Mouse (Mus musculus) erythroblast, embryonic 14.5 days (primary cell): Measurements from ENCODE around the gene Vmn1r1. TPM values are rescaled to one million over a fixed set of nuclear protein-coding genes. Genes with fewer than 3 reads are reported as not detected.
"Not testable (repeated sequence)": the region's sequence is repeated elsewhere in the genome, so short reads cannot be mapped to it uniquely, and the experiment has no call there.

Experiments used
- H3K27me3 ChIP-seq: 2 replicates; pipeline ENCODE4 v1.6.1; 2012; ENCODE audit warnings: inconsistent platforms; ENCODE audit not compliant: control insufficient read depth
- H3K36me3 ChIP-seq: 2 replicates; pipeline ENCODE4 v1.6.1; 2012; ENCODE audit warnings: mild to moderate bottlenecking, inconsistent platforms; ENCODE audit not compliant: control insufficient read depth
- H3K4me1 ChIP-seq: 2 replicates; pipeline ENCODE4 v1.6.1; 2012; ENCODE audit warnings: inconsistent platforms; ENCODE audit not compliant: control insufficient read depth
- H3K4me3 ChIP-seq: replicated peaks from 2 replicates; pipeline ENCODE3; 2012; ENCODE audit warnings: moderate library complexity, mild to moderate bottlenecking, inconsistent platforms
- H3K9me3 ChIP-seq: 2 replicates; pipeline ENCODE4 v1.6.1; 2012; ENCODE audit warnings: low read length, inconsistent platforms, mixed read lengths; ENCODE audit not compliant: control insufficient read depth
- GATA1 ChIP-seq: IDR thresholded peaks from 2 replicates; pipeline ENCODE4 v1.6.1; 2012; ENCODE audit warnings: low read length, inconsistent platforms, mixed read lengths
- TAL1 ChIP-seq: IDR thresholded peaks from 3 replicates; pipeline ENCODE4 v1.6.1; 2012; ENCODE audit warnings: low read length, inconsistent platforms, mixed read lengths
- polyA plus RNA-seq: library from polyadenylated mRNA; stranded (reverse); fragments of >175 nt; gene quantifications from 2 replicates; pipeline ENCODE4 v1.2.3, GENCODE M21; 2012

The Vmn1r1 gene
- not detected in 2 replicates for polyA plus RNA-seq

DNA sequence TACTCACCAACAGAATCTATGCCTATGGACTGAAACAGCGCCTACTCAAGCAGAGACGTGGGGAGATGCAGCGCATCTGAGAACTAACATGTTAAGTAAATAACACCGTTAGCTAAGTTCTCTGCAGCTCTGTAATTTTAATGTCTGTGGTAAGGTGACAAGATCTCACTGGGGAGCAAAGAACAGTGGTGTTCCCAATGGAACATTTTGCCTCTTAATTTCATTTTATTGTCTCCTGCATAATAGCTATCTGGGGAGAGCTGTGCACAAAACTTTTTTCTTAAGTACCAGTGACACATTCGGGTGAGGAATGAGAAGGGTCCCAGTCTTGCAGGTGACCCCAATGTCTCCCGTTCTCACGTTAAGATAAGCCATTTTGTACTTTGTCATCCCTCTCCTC is at the start of gene Vmn1r1:
Gene Vmn1r1, minus strand, starts transcription at position 101 of the 400 bp plus-strand sequence.
- Histone ChIP-seq H3K4me1 (no peaks in the 10 kb centered on the region), H3K9me3 (no peaks in the 10 kb centered on the region), H3K27me3 (no peaks in the 10 kb centered on the region), H3K4me3 (no peak within 1 kb of the TSS), H3K36me3 (no peaks in the 10 kb centered on the region)
- TF ChIP-seq GATA1 (no peak), TAL1 (no peak)

DNA sequence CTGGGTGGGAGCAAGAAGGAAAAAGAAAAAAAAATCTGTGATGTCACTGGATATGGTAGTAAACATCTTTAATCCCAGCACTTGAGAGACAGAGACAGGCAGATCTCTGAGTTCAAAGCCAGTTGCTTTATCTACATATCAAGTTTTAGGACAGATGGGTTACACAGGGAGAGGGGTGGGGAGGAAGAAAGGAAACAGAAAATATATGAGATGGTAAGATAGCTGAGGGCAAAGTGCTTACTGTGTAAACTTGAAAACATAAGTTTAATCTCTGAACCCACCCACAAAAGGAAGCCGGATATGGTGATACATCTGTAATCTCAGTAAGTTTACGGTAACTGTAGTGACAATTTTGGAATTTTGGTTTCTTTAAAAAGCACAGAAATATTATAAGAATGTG is 46.0 kb upstream of the Vmn1r1 start:
- Histone ChIP-seq H3K36me3 (no peaks in the 10 kb centered on the region), H3K4me3 (no peak overlapping the region), H3K9me3 (no peaks in the 10 kb centered on the region), H3K27me3 (no peaks in the 10 kb centered on the region), H3K4me1 (no peaks in the 10 kb centered on the region)
- no peak for TF ChIP-seq GATA1
- TF ChIP-seq TAL1: no peak

DNA sequence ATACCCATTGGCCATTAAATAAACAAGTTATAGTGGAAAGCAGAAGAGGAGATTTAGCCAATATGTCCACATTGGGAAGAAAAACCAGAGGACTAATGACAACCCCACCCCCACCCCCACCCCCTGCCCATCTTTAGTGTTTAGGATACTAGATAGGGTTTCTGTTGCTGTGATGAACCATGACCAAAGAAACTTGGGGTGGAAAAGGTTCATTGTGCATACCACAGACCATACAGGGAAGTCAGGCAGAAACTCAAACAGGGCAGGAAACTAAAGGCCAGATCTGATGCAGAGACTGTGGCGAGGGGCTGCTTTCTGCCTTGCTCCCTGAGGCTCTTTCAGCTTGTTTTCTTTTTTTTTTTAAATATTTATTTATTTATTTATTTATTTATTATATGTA is 28.3 kb upstream of the Vmn1r1 start:
- Histone ChIP-seq H3K4me3 (no peak overlapping the region), H3K27me3 (no peaks in the 10 kb centered on the region), H3K4me1 (no peaks in the 10 kb centered on the region), H3K9me3 (peaks cover 4% of the 10 kb centered on the region; the same call in 1 of the 2 replicates), H3K36me3 (no peaks in the 10 kb centered on the region)
- TF ChIP-seq TAL1: no peak
- TF ChIP-seq GATA1: no peak

DNA sequence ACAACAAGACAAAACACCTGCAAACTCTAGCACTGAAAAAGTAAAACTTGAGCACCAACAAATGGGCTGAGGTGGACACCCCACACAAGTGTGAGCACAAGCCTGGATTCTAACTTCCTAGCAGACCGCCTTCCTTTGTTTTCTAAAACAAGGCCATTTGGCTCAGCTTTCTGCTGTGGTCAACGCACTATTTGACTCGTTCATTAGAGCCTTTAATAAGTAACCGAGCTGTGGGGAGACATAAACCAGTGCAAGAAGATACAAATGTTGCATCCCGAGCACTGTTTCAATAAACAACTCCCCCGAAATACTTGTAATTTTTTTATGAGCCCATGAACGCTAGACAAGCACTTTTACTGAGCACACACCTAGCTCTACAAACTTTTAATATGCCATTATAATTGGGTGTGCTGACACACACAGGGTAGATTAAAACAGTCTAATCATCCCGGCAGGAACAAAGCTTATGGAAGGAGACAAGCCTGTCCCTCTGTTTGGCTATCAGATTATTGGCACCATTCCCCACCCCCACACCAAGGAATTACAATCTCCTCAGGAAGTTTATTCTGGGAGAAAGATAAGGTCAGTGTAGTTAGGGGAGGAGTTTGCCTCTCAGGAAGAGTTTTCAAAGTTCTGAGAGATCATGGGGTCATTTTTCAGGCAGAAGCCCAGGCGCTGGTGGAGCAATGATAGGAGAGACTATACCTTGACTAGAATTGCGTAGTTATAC is 27.7 kb upstream of the Vmn1r1 start:
- no peak overlapping the region for H3K4me3 ChIP-seq
- TF ChIP-seq GATA1 (no peak), TAL1 (no peak)
- H3K4me1 ChIP-seq: no peaks in the 10 kb centered on the region
- H3K9me3 ChIP-seq: peaks cover 9% of the 10 kb centered on the region
- no peaks in the 10 kb centered on the region for H3K27me3 ChIP-seq
- no peaks in the 10 kb centered on the region for H3K36me3 ChIP-seq

DNA sequence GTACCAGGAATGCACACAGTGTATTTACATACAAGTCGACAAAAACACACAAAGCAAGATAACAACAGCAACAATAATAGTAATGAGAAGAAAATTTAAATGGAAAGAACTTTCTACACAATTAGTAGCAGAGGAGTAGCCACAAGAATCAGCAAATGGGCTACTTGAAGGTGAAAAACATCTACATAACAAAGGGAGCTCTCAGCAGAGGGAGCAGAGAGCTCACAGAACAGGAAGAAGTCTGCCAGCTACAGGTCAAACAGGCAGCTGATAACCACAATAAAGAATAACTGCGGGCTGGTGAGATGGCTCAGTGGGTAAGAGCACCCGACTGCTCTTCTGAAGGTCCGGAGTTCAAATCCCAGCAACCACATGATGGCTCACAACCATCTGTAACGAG is 26.9 kb upstream of the Vmn1r1 start:
- TF ChIP-seq TAL1 (no peak), GATA1 (no peak)
- Histone ChIP-seq H3K4me1 (no peaks in the 10 kb centered on the region), H3K36me3 (no peaks in the 10 kb centered on the region), H3K9me3 (peaks cover 10% of the 10 kb centered on the region), H3K4me3 (no peak overlapping the region), H3K27me3 (no peaks in the 10 kb centered on the region)

DNA sequence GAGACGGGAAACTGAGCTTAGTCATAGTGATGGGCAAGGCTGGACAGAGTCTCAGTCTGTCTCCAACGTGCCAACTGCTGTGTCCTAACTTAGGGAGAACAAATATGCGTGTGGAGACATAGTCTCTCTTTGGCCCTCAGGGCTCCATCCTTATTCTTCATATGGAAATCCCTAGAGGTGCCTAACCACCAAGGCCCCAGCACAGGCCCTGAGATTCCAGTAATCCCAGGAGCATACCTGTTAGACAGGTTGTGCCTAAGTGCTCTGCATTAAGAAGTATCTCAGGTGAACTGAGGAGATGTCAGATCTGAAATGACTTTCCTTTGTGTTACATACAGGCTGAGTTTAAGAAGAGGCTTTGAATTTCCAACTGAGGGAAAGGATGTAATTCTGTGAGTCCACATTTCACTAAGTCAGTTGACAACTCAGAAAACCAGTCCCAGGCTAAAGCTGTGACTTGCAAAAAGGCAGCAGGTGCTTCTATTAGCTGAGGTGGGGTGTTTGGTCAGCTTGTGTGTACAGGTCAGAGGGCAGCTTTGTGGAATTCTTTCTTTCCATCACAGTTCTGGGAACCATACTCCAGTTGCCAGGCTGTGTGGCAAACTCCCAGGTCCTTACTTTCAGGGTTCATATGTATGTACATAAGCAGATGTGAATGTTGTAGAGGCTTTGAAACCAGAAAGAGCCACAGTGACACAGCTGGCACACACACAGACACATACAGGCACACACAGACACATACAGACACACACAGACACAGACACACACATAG is 25.6 kb upstream of the Vmn1r1 start:
- TF ChIP-seq GATA1: no peak
- TF ChIP-seq TAL1: no peak
- Histone ChIP-seq H3K9me3 (peaks cover 10% of the 10 kb centered on the region), H3K36me3 (no peaks in the 10 kb centered on the region), H3K4me1 (no peaks in the 10 kb centered on the region), H3K27me3 (no peaks in the 10 kb centered on the region), H3K4me3 (no peak overlapping the region)

GRCm38 (mm10) chr1:182182449-182182848 is 18.2 kb upstream of the Vmn1r1 start:
- not testable (repeated sequence) for H3K27me3 ChIP-seq, H3K36me3 ChIP-seq, H3K4me3 ChIP-seq, H3K9me3 ChIP-seq, H3K4me1 ChIP-seq

- H3K9me3 ChIP-seq: peaks cover 2% of the 10 kb centered on the region; the same call in 1 of the 2 replicates
- H3K4me1 ChIP-seq: no peaks in the 10 kb centered on the region
- TF ChIP-seq TAL1 (no peak), GATA1 (no peak)
- H3K27me3 ChIP-seq: no peaks in the 10 kb centered on the region
- no peak overlapping the region for H3K4me3 ChIP-seq
- H3K36me3 ChIP-seq: no peaks in the 10 kb centered on the region
Measured at GRCm38 (mm10) chr1:182181456-182182305, 17.4 kb upstream of the Vmn1r1 start.

- not testable (repeated sequence) for H3K36me3 ChIP-seq, H3K4me1 ChIP-seq, H3K9me3 ChIP-seq, H3K27me3 ChIP-seq, H3K4me3 ChIP-seq
Measured at GRCm38 (mm10) chr1:182176985-182177384, 12.7 kb upstream of the Vmn1r1 start.

GRCm38 (mm10) chr1:182170206-182170605 is 5.9 kb upstream of the Vmn1r1 start:
- not testable (repeated sequence) for H3K4me1 ChIP-seq, H3K4me3 ChIP-seq, H3K27me3 ChIP-seq, H3K36me3 ChIP-seq, H3K9me3 ChIP-seq
